Mouse (Mus musculus) adipocyte (in vitro differentiated cells): ENCODE data around the gene Polr2a.

Experiments used
- DNase-seq: peaks from one replicate; pipeline ENCODE4 v3.0.0-alpha.2; 2016; ENCODE audit warnings: low spot score

The Polr2a gene

DNA sequence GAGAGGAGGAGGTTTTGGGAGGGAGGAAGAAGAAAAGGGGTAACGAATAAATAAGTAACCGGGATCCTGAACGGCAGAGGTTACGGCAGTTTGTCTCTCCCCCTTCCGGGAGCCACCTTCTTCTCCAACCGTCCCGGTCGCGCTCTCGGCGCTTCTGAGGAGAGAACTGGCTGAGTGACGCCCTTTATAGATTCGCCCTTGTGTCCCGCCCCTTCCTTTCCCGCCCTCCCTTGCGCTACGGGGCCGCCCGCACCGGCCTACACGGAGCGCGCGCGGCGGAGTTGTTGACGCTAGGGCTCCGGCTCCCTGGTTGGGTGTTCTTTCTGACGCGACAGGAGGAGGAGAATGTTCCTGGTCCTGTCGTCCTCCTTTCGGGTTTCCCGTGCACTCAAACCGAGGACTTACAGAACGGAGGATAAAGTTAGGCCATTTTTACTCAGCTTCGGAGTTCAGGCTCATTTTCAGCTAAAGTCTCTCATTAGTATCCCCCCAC is at the start of gene Polr2a:
TSS of gene Polr2a (minus strand) at position 160 of the 493 bp plus-strand sequence.
- DNase-seq: peak; percentile 97

DNA sequence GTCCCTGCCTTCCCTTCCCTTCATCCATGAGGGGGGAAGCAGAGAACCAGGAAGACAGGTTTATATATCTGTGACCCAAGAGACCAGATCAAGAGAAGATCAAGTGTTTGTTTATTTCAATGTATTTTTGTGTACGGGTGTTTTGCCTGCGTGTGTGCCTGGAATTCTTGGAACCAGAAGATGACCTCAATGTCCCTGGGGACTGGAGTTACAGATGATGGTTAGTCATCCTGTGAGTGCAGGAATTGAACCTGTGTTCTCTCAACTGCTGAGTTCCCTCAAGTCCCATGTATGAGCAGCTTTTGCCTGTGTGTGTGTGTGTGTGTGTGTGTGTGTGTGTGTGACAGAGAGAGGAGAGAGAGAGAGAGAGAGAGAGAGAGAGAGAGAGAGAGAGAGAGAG is 49.2 kb upstream of the Polr2a start:
- peak; percentile 27 for DNase-seq

DNA sequence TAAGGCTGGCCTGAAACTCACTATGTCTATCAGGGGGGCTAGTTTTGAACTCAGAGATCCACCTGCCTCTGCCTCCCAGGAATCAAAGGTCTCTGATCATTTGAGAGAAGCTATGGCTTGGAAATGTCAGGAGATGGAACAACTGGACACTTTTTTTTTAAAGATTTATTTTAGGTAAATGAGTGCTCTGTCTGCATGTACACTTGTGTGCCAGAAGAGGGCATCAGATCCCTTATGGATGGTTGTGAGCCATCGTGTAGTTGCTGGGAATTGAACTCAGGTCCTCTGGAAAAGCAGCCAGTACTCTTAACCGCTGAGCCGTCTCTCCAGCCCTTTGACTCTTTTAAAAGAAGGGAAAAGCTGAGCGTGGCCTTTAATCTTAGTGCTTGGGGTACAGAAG is 47.9 kb upstream of the Polr2a start:
- no peak for DNase-seq

DNA sequence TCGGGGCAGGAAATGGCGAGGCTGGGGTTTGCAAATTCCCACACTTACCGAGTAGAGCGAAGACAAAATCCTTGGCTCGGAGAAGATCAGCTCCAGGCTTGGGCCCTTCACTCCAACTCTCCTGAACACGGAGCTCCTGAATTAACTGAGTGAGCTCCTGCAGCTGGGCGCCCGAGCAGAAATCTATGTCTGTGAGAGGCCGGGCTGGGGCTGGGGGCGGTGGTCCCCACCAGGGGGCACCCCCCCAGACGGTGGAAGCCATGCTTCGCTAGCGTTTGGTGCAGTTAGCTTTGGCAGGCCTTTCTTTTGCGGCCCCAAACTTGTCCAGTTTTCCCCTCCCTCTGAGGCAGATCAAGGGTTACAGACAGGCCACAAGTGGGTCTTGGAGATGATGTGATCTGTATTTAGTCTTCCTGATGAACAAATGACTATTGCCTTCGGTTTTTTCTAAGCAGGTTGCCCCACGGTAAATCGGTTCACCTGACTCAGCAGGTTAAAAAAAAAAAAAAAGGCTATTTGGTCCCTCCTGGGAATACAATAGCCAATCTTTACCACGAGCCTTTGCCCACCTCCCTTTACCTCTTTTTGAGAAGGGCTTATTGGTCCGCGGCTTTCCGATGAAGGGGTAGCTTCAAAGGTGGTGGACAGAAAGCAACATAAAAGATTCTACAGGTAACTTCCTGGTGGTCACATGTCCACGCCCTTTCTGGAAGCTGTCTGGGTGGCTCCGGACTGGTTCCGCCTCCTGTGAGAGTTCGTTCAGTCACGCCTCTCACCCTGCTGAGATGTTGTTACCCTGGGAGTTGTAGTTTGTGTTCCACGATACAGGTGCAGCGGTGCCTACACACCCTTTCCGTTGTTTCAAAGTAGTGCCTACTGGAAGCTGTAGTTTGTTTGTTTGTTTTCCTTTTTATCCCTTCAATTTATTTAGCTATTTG is 46.8 kb upstream of the Polr2a start, which contains the start of gene Tmem102:
TSS of gene Tmem102 (minus strand) at position 653 of the 938 bp plus-strand sequence.
- DNase-seq: no peak

DNA sequence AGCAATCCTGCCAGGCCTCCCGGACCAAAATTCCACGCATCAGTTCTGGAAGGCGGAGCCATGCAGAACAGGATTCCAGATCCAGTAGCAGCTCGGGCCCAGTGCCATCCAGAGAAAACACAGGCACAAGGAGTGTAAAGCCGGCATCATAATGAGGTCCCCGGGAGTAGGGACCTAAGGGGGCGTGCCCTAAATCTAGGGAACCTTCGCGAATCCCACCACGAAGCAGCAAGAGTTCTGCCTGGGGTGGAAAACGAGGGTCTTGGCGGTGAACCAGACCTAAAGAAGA is 46.2 kb upstream of the Polr2a start:
- DNase-seq: no peak

DNA sequence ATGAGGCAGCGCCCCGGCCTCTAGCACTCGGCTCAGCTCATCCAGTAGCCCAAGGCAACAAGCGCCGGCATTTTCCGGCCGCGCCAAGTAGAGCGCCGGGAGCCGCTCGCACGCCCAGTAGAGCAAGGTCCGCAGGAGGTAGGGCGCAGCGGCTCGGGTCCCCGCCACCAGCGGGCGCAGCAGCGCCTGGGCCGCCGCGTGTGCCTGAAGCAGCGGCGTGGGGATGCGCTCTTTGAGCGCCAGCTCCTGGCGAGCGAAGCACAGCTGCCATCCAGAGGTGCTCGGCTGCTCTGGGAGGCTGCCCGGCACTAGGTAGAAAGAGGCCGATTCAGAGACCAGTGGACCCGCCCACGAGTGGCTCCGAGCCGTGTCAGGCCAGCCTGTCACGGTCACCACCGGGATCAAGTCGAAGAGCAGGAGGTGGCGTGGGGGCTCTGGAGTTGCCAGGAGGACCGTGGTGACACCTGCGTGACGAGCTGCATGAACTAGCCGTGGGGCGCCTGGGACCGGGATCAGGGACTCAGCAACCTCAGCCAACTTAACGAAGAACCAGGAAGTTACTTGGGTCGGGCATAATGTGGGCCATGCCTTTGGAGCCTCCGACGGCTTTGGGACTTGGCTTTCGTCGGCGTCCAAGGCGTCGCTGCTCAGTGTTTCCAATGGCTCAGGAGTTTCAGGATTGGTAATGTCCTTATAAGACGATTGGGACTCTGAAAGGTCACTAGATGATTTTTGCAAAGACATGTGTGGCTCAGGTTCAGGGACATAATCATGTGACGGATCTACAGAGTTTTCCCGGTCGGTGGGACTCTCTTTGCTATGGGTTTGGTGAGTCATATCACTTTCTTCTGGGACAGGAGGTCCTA is 45.6 kb upstream of the Polr2a start:
- DNase-seq: peak; percentile 61

DNA sequence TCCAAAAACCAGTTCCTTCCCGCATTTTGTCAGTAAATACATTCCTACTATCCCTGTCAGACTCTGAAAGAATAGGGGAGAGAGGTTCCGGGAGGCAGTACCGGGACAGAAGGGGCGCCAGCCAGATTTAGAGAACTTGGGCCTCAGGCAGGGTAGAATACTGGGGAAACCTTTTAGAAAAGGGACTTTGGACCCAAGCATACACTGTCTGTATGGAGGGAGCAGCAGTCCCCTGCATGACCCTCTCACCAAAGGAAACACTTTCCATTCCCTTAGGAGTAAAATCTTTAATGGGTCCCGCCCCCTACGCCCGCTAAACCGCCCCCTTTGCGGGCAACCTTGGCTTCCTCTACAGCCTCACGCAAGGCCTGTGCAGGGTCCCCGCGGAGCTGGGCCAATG is 44.9 kb upstream of the Polr2a start:
- no peak for DNase-seq

DNA sequence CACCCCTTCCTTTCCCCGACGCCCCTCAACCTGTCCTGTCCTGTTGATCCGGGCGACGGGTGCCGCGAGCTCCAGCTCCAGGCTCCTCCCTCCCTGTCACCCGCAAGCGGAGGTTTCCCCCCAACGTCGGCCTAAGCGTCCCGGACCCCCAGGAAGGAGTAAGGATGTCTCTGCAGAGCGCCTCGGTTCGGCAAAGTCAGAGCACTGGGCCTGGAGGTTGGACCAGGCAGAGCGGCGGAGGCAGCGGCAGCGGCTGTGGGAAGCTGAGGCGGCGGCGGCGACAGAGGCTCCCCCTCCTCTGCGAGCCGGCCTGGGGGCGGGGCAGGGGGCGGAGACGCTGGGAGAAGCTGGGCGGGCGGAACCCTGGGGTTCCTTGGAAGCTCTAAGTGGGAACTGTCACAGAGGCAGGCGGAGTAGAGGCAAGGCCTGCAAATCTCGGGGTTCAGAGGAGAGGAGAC is 44.2 kb upstream of the Polr2a start:
- DNase-seq: no peak

DNA sequence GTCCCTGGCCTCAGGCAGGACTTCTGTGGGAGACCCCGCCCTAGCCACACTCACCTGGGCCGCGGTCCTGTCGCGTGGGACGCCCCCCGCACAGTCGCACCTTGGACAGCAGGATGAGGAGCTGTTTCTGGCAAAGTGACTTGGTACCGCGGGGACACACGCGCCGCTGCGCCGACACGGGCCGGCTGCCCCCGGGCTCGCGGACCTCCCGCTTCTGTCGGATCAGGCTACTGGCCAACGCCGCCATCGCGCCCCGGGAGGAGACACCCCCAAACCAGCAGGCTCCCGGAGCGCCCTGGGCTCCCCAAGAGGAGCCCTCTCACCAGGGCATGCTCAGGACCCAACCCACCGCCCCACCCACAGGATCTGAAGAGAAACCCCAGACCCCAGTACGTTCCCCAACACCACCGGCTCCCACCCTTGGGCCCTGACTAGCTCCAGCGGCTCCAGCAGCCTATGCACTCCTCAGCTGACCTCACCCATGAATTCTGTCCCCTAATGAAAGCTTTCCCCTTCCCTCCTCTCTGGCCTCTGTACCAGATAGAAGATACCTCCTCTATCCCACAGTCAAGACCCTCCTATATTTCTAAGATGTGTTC is 43.0 kb upstream of the Polr2a start, which contains the start of gene Fgf11:
TSS of gene Fgf11 (minus strand) at position 479 of the 599 bp plus-strand sequence.
- DNase-seq: no peak

DNA sequence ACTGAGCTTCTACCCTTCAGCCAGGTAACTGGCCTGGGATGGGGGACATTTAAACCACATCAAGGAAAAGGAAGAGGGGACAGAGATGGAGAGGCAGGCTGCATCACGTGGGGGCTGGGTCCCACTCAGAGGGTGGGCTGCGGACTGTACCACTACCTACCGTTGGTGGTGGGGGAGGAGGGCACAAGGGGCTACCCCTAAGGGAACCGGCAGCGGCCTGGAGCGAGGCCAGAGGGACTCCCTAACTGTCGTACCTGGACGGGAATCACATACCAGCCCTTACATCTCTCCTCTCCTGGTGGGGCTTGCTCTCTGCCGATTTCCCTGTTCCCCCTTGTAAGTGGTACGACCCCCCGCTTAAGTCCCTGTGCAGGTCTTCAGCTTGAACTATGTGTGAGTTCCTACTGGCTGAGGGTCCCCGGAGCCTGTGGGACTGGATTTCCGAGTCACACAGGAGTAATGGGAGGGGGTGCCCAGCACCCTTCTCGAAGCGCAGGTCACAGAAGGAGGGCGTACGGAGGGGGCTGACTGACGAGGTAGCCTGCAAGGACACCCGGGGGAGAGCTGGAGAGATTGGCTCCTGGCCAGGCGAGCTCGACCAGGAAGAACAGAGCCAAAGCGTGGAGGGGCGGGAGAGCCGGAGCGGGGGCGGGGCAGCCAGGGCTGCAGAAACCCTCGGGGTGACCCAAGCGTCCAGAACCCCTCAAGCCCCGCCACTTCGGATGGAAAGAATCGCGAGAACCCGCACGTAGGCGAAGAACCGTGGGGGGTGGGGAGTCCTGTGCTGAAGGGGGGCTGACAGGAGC is 42.2 kb upstream of the Polr2a start:
- DNase-seq: no peak

DNA sequence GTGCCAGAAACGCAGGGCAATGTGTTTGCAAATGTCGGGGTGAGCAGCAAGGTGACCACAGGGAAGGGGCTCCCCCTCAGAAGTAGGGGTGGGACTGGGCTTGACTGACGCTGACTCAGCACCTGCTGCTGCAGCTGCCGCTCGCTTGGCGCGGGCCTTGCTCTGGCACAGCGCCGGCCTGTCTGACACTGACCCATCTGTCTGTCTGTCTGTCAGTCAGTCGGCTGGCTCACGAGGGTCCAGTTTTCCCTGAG is 41.6 kb upstream of the Polr2a start:
- DNase-seq: no peak

DNA sequence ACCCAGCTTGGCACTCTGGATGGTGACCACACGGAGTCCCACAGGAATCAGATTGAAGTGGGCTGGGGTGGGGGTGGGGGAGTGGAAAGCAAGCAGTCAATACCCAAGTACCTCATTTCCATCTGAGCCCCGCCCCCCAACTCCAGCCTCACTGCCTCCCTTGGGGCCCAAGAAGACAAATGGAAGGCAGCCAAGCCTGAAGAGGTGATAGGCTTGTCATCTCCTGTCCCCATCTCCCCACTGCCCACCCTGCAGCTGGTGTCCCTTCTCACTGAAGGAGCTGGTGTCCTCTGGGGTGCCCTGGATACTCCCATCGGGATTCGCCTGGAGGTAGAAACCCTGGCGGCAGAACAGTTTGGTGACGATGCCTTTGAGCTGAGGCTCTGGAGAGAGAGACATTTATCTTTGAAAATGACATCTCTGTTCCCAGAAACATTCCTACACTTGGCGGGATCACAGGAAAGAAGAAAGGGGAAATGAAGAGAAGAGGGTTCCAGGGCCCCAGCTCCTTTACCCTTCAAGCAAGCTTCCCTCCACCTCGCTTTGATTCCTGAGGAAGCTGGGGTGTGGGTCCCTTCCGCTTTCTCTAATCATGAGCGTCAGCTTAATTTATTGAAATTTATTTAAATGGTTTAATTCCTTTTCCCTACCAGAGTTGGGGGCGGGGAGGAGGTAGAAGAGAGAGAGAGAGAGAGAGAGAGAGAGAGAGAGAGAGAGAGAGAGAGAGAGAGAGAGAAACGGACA is 41.1 kb upstream of the Polr2a start:
- no peak for DNase-seq

DNA sequence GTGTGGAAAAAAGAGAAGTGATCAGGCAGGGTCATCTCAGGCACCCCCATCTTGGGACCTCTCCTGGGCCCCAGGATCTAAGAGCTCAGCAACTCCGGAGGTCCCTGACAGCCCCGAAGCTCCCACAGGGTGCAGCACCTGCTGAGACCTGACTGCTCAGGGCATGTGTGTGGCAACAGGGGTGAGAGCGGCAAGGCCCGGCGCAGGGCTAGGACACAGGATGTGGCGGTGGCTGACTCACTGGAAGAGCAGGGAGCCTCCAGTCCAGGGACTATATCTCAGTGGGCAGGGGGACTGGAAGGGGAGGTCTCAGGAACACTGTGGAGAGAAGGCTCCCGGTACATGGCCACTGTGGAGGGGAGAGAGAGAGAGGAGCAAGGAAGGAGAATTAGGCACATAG is 39.5 kb upstream of the Polr2a start:
- no peak for DNase-seq

DNA sequence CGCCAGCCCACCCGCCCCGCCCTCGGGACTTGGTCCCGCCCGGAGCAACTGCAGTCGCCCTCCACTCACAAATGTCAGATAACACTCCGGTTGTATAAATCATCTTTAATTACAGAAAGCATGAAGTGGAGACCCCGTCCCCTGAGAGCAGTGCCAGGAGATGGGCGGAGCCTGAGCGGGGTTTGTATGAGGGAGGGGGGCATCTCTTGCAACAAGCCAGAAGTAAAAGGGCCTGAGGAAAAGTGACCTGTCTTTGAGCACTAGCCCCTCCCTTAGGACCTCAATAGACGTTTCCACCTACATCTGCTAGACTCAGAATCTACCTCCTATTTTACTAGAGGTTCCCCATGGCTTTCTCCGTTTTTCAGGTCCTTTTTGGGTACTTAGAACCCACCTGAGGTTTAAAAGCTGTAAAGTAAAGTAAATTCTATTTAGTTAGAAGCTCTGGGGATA is 37.6 kb upstream of the Polr2a start:
- no peak for DNase-seq

DNA sequence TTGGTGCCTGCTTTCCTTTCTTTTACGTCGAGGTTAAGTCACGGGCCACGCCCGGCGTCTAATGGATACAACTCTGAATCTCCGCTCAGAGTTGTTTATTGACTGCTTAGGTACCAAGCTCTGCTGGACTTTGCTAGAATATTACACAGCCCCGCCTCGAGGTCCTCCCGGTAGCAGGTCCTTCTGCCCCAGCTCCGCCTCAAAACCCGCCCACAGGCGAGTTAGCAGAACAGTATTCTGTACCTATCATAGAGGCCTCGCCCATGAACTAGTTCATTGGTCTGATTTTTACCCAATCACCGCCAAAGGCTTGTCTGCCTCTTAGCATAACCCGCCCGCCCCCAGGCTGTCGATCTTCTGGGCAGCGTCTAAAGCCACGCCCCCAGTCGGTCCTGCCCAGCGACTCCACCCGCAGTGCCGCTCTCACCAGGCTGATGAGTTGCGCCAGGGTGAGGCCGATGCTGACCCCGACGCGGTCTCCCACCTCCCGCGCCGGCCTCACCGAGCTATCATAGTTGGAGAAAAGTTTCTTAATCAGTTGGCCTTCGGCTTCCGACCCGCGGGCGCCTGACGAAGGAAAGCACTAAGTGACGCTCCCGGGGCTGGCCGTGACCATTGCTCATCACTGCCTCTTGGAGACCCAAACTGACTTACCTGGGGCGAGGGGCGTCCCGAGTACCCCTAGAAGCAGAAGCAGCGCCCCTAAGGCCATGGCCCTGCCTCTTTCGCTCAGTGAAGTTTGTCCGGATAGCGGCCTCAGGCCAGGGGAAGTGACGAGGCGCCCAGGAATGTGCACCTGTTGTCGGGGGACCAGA is 36.9 kb upstream of the Polr2a start, which contains the start of gene Chrnb1:
TSS of gene Chrnb1 (minus strand) at position 776 of the 815 bp plus-strand sequence.
- peak; percentile 89 for DNase-seq

DNA sequence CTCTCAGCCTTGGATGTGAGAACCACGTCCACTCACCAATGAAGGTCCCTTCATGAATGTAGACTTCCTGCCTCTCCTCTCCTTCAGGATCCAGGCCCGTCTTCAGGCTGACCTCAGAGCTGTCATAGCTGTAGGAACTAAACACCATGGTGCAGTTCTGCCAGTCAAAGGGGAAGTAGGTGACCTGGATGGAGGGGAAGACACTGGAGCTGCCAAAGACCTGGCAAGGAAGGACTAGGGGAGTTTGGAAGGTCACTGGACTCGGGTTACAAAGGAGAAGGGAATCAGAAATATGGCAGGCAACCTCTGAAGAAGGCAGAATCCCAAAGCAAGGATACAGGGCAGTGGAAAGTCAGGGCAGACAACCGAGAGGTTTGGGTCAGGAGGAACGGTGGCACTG is 35.0 kb upstream of the Polr2a start:
- no peak for DNase-seq

DNA sequence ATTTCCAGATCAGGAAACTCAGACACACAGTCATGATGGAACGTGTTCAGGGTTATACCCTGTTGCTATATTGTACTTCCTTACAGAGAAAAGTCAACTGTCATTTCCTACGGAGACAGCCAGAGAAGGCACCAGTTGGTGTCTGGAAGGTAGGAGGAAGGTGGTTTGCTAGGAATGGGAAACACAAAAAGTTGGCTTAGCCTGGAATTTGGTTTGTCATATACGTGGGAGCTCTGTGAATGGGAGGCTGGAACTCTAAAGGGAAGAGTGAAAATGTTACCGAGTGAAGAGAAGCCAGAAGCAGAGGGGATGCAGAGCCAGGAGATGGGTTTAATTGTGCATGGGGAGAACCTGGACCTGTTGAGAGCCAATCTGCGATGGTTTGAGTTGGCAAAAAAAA is 33.0 kb upstream of the Polr2a start:
- DNase-seq: no peak

DNA sequence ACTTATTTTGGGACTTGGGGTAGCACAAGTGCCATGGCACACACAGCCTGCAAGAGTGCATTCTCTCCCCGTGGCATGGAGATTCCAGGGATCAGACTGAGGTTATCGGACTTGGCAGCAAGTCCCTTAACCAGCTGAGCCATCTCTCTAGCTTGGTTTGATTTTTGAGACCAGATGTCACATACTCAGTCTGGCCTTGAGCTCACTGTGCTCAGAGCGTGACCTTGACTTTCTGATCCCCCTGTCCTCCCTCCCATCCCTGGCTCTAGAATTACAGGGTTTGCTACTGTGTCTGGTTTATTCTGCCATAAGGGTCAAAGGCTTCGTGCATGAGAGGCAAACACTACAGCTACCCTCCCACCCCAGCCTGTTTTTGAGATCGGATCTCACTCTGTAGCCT is 31.0 kb upstream of the Polr2a start:
- DNase-seq: no peak

DNA sequence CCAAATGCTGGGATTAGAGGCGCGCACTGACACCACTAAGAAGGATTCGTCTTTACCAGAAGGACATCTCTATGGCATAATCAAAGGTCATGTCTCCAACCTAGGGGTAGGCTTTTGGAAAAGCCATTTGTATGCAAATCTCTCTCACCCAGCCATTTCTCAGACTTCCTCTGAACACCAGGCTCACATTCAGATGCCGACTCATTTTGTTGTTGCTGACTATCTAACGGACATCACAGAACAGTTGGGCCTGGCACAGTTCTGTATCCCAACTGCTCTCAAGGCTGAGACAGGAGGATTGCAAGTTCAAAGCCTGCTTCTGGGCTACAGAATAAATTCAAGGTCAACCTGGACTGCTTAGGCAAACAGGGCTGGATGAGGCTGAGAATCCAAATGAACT is 28.9 kb upstream of the Polr2a start:
- DNase-seq: no peak

DNA sequence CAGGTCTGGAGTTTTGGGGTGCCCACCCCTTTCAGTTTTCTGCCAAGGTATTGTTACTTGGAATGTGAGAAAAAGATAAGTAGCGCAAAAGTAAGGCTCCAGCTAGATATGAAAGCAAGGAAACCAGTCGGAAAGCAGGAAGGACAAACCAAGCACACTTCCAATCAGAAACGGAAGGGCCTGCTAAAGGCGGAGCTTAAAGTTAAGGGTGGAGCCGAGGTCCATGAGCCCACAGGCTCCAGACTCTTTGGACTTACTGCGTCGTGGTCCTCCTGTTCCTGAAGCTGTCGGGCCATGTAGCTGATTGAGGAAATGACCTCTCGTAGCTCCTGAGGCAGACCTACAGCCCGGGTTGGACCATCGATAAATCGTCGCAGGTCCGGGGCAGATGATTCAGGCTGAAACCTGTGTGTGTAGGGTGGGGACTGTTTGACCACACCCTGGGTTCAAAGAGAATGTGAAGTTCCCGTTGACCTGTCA is 26.4 kb upstream of the Polr2a start:
- no peak for DNase-seq
